ENCODE assay signal across 20 mouse cellular contexts in genomic region chr1:185192087-185192486, GRCm38 (mm10).
"Had no signal": no experiment of that assay in that cellular context is flagged by ENCODE, and none has a peak within 500 bp of the region (broad histone marks: within the 10 kb centered on the region; RNA-seq: fewer than 3 reads in every experiment).

No protein-coding gene starts in this region.

- DNase-seq: kidney, adult 18-20 months; kidney, adult 9 months; kidney, postnatal 25 days; layer of hippocampus, adult 9-11 months; lung, adult 2 months; retina, postnatal 1 day; right cerebral cortex, postnatal 25 days; thymus, adult 2 months; thymus, postnatal 14 days; thymus, postnatal 4 days had no signal

- H3K4me1 ChIP-seq: limb, embryonic 10.5 days; limb, embryonic 13.5 days; midbrain, embryonic 12.5 days had no signal

- H3K4me2 ChIP-seq: limb, embryonic 13.5 days; midbrain, embryonic 12.5 days; neural tube, embryonic 13.5 days had no signal

- ATAC-seq: midbrain, embryonic 16.5 days had no signal

- H3K9me3 ChIP-seq: limb, embryonic 10.5 days; limb, embryonic 13.5 days; midbrain, embryonic 12.5 days; neural tube, embryonic 13.5 days had no signal

- H3K4me3 ChIP-seq: layer of hippocampus, adult 2 months; limb, embryonic 10.5 days; limb, embryonic 13.5 days; midbrain, embryonic 12.5 days; myocyte; neural tube, embryonic 13.5 days had no signal

- H3K27ac ChIP-seq: layer of hippocampus, adult 2 months; limb, embryonic 10.5 days; limb, embryonic 13.5 days; liver, embryonic 14.5 days; macrophage; midbrain, embryonic 12.5 days; neural tube, embryonic 13.5 days; stomach, postnatal 0 days had no signal

- H3K36me3 ChIP-seq: limb, embryonic 10.5 days; limb, embryonic 13.5 days; midbrain, embryonic 12.5 days; neural tube, embryonic 13.5 days had no signal

- H3K9ac ChIP-seq: limb, embryonic 13.5 days; liver, embryonic 14.5 days; midbrain, embryonic 12.5 days; neural tube, embryonic 13.5 days had no signal

- H3K27me3 ChIP-seq: limb, embryonic 13.5 days; midbrain, embryonic 12.5 days; neural tube, embryonic 13.5 days had no signal
